Comparison of ENCODE assay signal across 8 mouse cellular contexts in genomic region chr11:118470234-118470966, GRCm38 (mm10). TPM values are rescaled to one million over a fixed set of nuclear protein-coding genes. Genes with fewer than 3 reads are reported as not detected.
DNase-seq lines count a peak whose midpoint lies in the region; ATAC-seq and TF ChIP-seq lines count a peak whose summit lies in the region.

No protein-coding gene starts in this region.

- H3K9me3 ChIP-seq in heart, embryonic 15.5 days (replicated peaks): no peaks in the 10 kb centered on the region
- no peaks in the 10 kb centered on the region for H3K9me3 ChIP-seq in limb, embryonic 15.5 days

- H3K4me1 ChIP-seq in heart, embryonic 15.5 days (replicated peaks): peaks cover 8% of the 10 kb centered on the region
- no peaks in the 10 kb centered on the region for H3K4me1 ChIP-seq in heart, adult 2 months (ENCODE audit: control insufficient read depth, insufficient read depth, low read length)
- peaks cover 9% of the 10 kb centered on the region; the same call in 1 of the 2 replicates for H3K4me1 ChIP-seq in limb, embryonic 15.5 days

- TF ChIP-seq POLR2A in heart, adult 2 months (IDR thresholded peaks at IDR 0.05; ENCODE audit: insufficient read depth, low read depth, low read length): no peak
- TF ChIP-seq POLR2A in myocyte (IDR thresholded peaks at IDR 0.05; ENCODE audit: insufficient read length, low read depth): no peak

- H3K36me3 ChIP-seq in heart, embryonic 15.5 days: no peaks in the 10 kb centered on the region
- no peaks in the 10 kb centered on the region for H3K36me3 ChIP-seq in heart, adult 2 months (ENCODE audit: control insufficient read depth, insufficient read depth, low read length)
- no peaks in the 10 kb centered on the region for H3K36me3 ChIP-seq in limb, embryonic 15.5 days
- no peaks in the 10 kb centered on the region for H3K36me3 ChIP-seq in myocyte (ENCODE audit: control insufficient read depth, insufficient read depth)

- TF ChIP-seq CTCF in heart, adult 2 months (IDR thresholded peaks at IDR 0.05): no peak

- H3K79me2 ChIP-seq in heart, adult 2 months (replicated peaks; ENCODE audit: control insufficient read depth, insufficient read depth, low read length): no peaks in the 10 kb centered on the region
- no peaks in the 10 kb centered on the region for H3K79me2 ChIP-seq in myocyte (ENCODE audit: control insufficient read depth, insufficient read depth)

- no peak overlapping the region for H3K4me2 ChIP-seq in heart, embryonic 15.5 days
- no peak overlapping the region for H3K4me2 ChIP-seq in limb, embryonic 15.5 days
- H3K4me2 ChIP-seq in myocyte (ENCODE audit: low read depth): peak overlapping the region; percentile 55

- no peak for TF ChIP-seq EP300 in heart, adult 2 months (IDR thresholded peaks at IDR 0.05; ENCODE audit: insufficient read depth, low read depth, low read length)

- no peaks in the 10 kb centered on the region for H3K27me3 ChIP-seq in heart, embryonic 15.5 days
- no peaks in the 10 kb centered on the region for H3K27me3 ChIP-seq in heart, adult 2 months (ENCODE audit: control insufficient read depth, insufficient read depth, low read length)
- H3K27me3 ChIP-seq in limb, embryonic 15.5 days: no peaks in the 10 kb centered on the region
- peaks cover 23% of the 10 kb centered on the region for H3K27me3 ChIP-seq in myocyte (ENCODE audit: control insufficient read depth, insufficient read depth, insufficient read length)

- no peak for ATAC-seq in heart, embryonic 15.5 days (replicated peaks; ENCODE audit: insufficient number of reproducible peaks, insufficient read depth, low FRiP score, low read depth)
- ATAC-seq in erythroblast, adult 5-6 weeks (replicated peaks; ENCODE audit: low FRiP score, poor library complexity, severe bottlenecking): peak; percentile 29; the same call in 1 of the 2 replicates
- peak; percentile 28; the same call in 1 of the 2 replicates for ATAC-seq in limb, embryonic 15.5 days (ENCODE audit: insufficient number of reproducible peaks, low FRiP score, low TSS enrichment, low read depth)

- H3K27ac ChIP-seq in heart, embryonic 15.5 days: peak overlapping the region; percentile 8; the same call in 1 of the 2 replicates
- no peak overlapping the region for H3K27ac ChIP-seq in heart, adult 2 months
- peak overlapping the region; percentile 51 for H3K27ac ChIP-seq in limb, embryonic 15.5 days

- intact Hi-C loops in heart, adult 2 months (cut with DNase I): no loop called here
- intact Hi-C loops in gastrocnemius, postnatal 14 days (cut with DNase I; ENCODE audit: low total_unique reads): no loop called here

- H3ac ChIP-seq in myocyte (ENCODE audit: control insufficient read depth, insufficient read length): no peak overlapping the region

- DNase-seq in heart, adult 2 months: no peak
- DNase-seq in layer of hippocampus, adult 11-12 months (ENCODE audit: low spot score): no peak
- no peak for DNase-seq in gastrocnemius, postnatal 14 days
- DNase-seq in gastrocnemius, postnatal 25 days: no peak

- no peak overlapping the region for H3K4me3 ChIP-seq in heart, embryonic 15.5 days
- H3K4me3 ChIP-seq in heart, adult 2 months: no peak overlapping the region
- H3K4me3 ChIP-seq in limb, embryonic 15.5 days: no peak overlapping the region
- no peak overlapping the region for H3K4me3 ChIP-seq in myocyte

- no peak overlapping the region for H3K9ac ChIP-seq in heart, embryonic 15.5 days
- no peak overlapping the region for H3K9ac ChIP-seq in heart, adult 2 months (ENCODE audit: low read depth, low read length)
- no peak overlapping the region for H3K9ac ChIP-seq in limb, embryonic 15.5 days

- 23% methylated on average over 12 of the region's 12 CpGs for WGBS in heart, embryonic 15.5 days
- WGBS in heart, adult 2 months: 31% methylated on average over 12 of the region's 12 CpGs
- 23% methylated on average over 12 of the region's 12 CpGs for WGBS in limb, embryonic 15.5 days

TF ChIP-seq in myocyte, 11 proteins besides CTCF, POLR2A, EP300 and RAD21:
- TF ChIP-seq TCF12 (IDR thresholded peaks at IDR 0.05; ENCODE audit: insufficient read depth, poor library complexity, severe bottlenecking): peak; percentile 72
- peak; percentile 73 to 90 (median 88) for TF ChIP-seq MYOD1 (IDR thresholded peaks at IDR 0.05; ENCODE audit: control insufficient read depth in 1 of 3, insufficient read length in 2 of 3, low read depth in 2 of 3)
- no peak for TF ChIP-seq MAX (IDR thresholded peaks at IDR 0.05; ENCODE audit: low read depth)
- peak; percentile 87 to 97 (median 94) for TF ChIP-seq MYOG (IDR thresholded peaks at IDR 0.05; ENCODE audit: control insufficient read depth in 1 of 3, insufficient read depth in 1 of 3, insufficient read length in 2 of 3, low read depth in 2 of 3)
- no peak for TF ChIP-seq E2F4 (IDR thresholded peaks at IDR 0.05; ENCODE audit: insufficient read depth)
- peak; percentile 60 for TF ChIP-seq TCF3 (IDR thresholded peaks at IDR 0.05; ENCODE audit: insufficient read length, low read depth)
- no peak for TF ChIP-seq CEBPB (IDR thresholded peaks at IDR 0.05; ENCODE audit: insufficient read depth, poor library complexity, severe bottlenecking)
- TF ChIP-seq USF1 (IDR thresholded peaks at IDR 0.05; ENCODE audit: low read depth): no peak
- no peak for TF ChIP-seq SRF (IDR thresholded peaks at IDR 0.05; ENCODE audit: control insufficient read depth, insufficient read length, low read depth)

RNA-seq across cellular contexts. Expression of gene Engase, which starts 6.2 kb away (rescaled TPM):
- 4.1 and 5.0 TPM in 2 replicates for polyA plus RNA-seq in heart, embryonic 15.5 days (2015; fragmentation: Nextera tagmentation; extraction: Ambion mirVana)
- total RNA-seq in heart, adult 2 months (2021): 1 to 10 TPM; 4.4 to 5.4 TPM
- polyA plus RNA-seq in heart, adult 2 months (2012; rRNA removed): 5.2 and 7.3 TPM in 2 replicates
- total RNA-seq in erythroblast, adult 5-6 weeks (2015; ENCODE audit: low replicate concordance): 0.63 and 2.1 TPM in 2 replicates
- total RNA-seq in erythroblast, adult 5-6 weeks (2017; ENCODE audit: low replicate concordance): 0.84 and 0.85 TPM in 2 replicates
- polyA plus RNA-seq in limb, embryonic 15.5 days (2015; fragmentation: Nextera tagmentation; extraction: Ambion mirVana): 6.1 and 6.6 TPM in 2 replicates
- polyA plus RNA-seq in myocyte (2012; fragmentation: generic; extraction: Trizol): 5.1 TPM
- total RNA-seq in gastrocnemius, postnatal 14 days (2021): 10 to 100 TPM; 13.1 to 13.5 TPM
- 1 to 10 TPM; 5.4 to 9.5 TPM for total RNA-seq in gastrocnemius, postnatal 25 days (2021)

RNA-seq across cellular contexts. Expression of gene C1qtnf1, which starts 42.4 kb away (rescaled TPM):
- 7.9 and 10.1 TPM in 2 replicates for polyA plus RNA-seq in heart, embryonic 15.5 days (2015; fragmentation: Nextera tagmentation; extraction: Ambion mirVana)
- total RNA-seq in heart, adult 2 months (2021): 10 to 100 TPM; 15.2 to 16.0 TPM
- polyA plus RNA-seq in heart, adult 2 months (2012; rRNA removed): 15.3 and 20.1 TPM in 2 replicates
- not detected in 2 replicates for total RNA-seq in erythroblast, adult 5-6 weeks (2015; ENCODE audit: low replicate concordance)
- total RNA-seq in erythroblast, adult 5-6 weeks (2017; ENCODE audit: low replicate concordance): not detected in 2 replicates
- polyA plus RNA-seq in limb, embryonic 15.5 days (2015; fragmentation: Nextera tagmentation; extraction: Ambion mirVana): 12.1 and 14.8 TPM in 2 replicates
- 9.8 TPM for polyA plus RNA-seq in myocyte (2012; fragmentation: generic; extraction: Trizol)
- total RNA-seq in gastrocnemius, postnatal 14 days (2021): 10 to 100 TPM; 26.4 to 30.2 TPM
- total RNA-seq in gastrocnemius, postnatal 25 days (2021): 10 to 100 TPM in 1 of 2 experiments, 1 to 10 TPM in 1; 9.2 to 13.4 TPM

RNA-seq across cellular contexts. Expression of gene Cant1, which starts 51.5 kb away (rescaled TPM):
- polyA plus RNA-seq in heart, embryonic 15.5 days (2015; fragmentation: Nextera tagmentation; extraction: Ambion mirVana): 17.2 and 24.3 TPM in 2 replicates
- 10 to 100 TPM; 17.7 to 18.2 TPM for total RNA-seq in heart, adult 2 months (2021)
- 21.6 and 23.4 TPM in 2 replicates for polyA plus RNA-seq in heart, adult 2 months (2012; rRNA removed)
- total RNA-seq in erythroblast, adult 5-6 weeks (2015; ENCODE audit: low replicate concordance): 3.8 and 10.0 TPM in 2 replicates
- 4.0 and 6.0 TPM in 2 replicates for total RNA-seq in erythroblast, adult 5-6 weeks (2017; ENCODE audit: low replicate concordance)
- polyA plus RNA-seq in limb, embryonic 15.5 days (2015; fragmentation: Nextera tagmentation; extraction: Ambion mirVana): 29.3 and 30.6 TPM in 2 replicates
- 33.7 TPM for polyA plus RNA-seq in myocyte (2012; fragmentation: generic; extraction: Trizol)
- 10 to 100 TPM; 11.0 to 11.7 TPM for total RNA-seq in gastrocnemius, postnatal 14 days (2021)
- 1 to 10 TPM; 9.3 to 9.9 TPM for total RNA-seq in gastrocnemius, postnatal 25 days (2021)

Comparison
In these comparisons a context has a peak if more than half of its experiments do, and no peak if none do; other contexts are left out.
1. RNA of gene C1qtnf1, which starts 42.4 kb away (total RNA-seq): 26.4 to 30.2 TPM in gastrocnemius, postnatal 14 days, 15.2 to 16.0 TPM in heart, adult 2 months and 9.2 to 13.4 TPM in gastrocnemius, postnatal 25 days; not detected in erythroblast, adult 5-6 weeks; every median in the first group is over 10 times any median in the second.